Mouse (Mus musculus) kidney, adult 2 months (tissue): ENCODE measurements around the gene Asap2.

Experiments
- CTCF ChIP-seq: fragments of 200-500 bp; conservative IDR thresholded peaks from 2 replicates; pipeline ENCODE4 v1.5.1; 2011; ENCODE audit warnings: low read depth, mild to moderate bottlenecking, control low read depth, low read length, moderate library complexity, mixed read lengths; ENCODE audit not compliant: insufficient read depth, insufficient read length
- POLR2A ChIP-seq: fragments of 200-500 bp; IDR thresholded peaks from one replicate; pipeline ENCODE4 v1.6.1; 2011; ENCODE audit warnings: low read depth, low read length, control low read depth

- TF ChIP-seq CTCF (no peak), POLR2A (no peak)
Measured at GRCm38 (mm10) chr12:21165891-21166342, 175.7 kb downstream of the Asap2 start.
